Mouse (Mus musculus): ENCODE data around the gene Wnt5b.

GRCm38 (mm10) chr6:119486381-119487084 lies 57.6 kb downstream of the Wnt5b start:
- TF ChIP-seq POLR2A (IDR thresholded peaks at IDR 0.05; ENCODE audit: low read depth, low read length), result no peak
- no peak for TF ChIP-seq CTCF (IDR thresholded peaks at IDR 0.05; ENCODE audit: extremely low read depth, insufficient read length, insufficient replicate concordance, low read depth, low read length)

Data from small intestine, adult 2 months (tissue).